Mouse (Mus musculus) lung, adult 18-20 months (tissue): ENCODE measurements at regions not wholly inside any gene's neighbourhood (a gene's known extent, or its start where the extent isn't known, plus 50 kb on each side); places are given as distances from the start of the nearest gene placed in this dataset.

ENCODE experiments used
- DNase-seq, 2 experiments: peaks; one replicate each; pipeline ENCODE4 v3.0.0; 2022; ENCODE audit warnings: mixed read lengths in 2 of 2

DNA sequence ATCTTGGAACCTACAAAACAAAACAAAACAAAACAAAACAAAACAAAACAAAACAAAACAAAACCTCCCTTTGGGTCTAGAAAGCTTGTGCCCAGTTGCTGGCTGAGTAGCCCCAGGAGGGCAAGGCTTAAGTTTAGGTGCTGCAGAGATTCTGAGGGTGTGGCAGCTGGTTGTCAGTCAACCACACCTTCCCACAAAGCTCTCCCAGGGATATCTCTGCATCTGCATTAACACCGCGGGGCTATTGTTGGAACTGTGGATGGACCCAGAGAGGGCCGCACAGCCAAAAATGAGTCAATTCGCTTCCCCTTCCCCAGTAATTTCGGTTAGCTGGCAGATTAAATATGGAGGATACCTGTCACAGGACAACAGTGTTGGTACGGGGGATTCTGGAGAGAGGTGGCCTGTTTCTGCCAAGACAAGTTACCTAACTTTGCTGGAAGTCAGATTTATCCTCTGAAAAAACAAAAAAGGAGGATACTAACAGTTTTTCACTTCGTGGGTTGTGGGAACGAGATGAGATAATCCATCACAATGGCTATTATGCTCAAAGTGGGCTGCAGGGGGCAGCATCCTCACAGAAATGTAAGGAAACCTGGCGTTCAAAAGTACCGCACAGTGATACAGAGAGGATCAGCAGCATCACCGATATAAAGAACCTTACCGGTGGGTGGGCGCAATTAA is 96.7 kb downstream of the 1500009L16Rik start:
- peak; percentile 71 to 74 for DNase-seq

- DNase-seq, result no peak
Observed at GRCm38 (mm10) chr10:83819950-83820275, 97.2 kb downstream of the 1500009L16Rik start.

GRCm38 (mm10) chr10:83821089-83821488 is 98.4 kb downstream of the 1500009L16Rik start:
- no peak for DNase-seq

DNA sequence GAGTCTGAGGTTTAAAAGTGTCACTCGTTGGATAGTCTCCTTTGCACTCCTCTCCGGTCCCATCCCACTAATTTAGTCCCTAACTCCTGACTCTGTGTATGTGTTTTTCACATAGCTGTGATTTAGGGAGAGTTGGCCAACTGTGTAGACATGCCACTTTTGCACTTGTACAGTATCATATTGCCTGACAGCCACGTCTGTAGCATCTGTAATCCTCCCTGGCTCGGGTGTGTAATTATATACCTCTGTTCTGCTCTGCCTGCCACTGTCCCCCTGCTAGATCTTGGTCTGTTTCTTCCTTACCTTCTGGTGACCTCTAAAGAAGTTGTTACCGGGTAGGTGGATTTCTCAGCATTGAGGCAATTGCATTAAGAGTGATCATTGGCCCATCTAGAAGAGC is 103.4 kb downstream of the 1500009L16Rik start:
- DNase-seq, result no peak

DNA sequence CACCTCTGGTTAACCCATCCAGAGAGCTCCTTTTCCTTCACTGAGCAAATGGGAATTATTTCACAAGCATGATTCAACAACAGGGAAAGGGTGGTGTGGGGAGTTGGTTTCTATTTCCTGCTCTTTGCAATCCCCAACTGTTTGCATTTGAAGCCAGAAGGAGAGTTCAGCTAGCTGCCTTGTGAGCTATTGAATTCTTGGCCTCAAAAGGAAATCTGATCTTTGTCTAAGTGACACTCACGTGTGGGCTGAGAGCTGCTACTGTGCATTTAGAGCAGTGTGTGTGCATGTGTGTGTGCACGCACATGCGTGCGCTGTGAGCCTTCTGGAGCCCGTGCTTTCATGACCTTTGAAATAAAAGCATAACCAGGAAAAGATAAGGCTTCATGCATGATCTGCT is 113.7 kb downstream of the 1500009L16Rik start:
- DNase-seq, result peak; percentile 49 to 70

DNA sequence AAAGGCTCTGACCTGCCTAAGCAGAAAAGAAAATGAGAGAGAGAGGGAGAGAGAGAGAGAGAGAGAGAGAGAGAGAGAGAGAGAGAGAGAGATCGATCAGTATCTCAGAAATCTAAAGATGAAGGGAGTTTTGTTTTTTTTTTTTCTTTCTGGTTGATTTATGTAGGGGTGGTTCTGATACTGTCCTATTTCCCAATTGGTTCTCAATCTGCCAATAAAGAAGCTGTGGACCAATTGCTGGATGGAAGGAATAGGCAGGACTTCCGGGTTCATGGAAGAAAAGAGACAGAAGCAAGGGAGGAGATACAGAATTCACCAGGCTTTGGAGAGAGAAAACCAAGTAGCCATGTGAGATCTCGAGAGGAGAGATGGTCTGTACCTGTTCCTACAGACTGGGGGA is 117.6 kb downstream of the 1500009L16Rik start:
- DNase-seq, result no peak

DNA sequence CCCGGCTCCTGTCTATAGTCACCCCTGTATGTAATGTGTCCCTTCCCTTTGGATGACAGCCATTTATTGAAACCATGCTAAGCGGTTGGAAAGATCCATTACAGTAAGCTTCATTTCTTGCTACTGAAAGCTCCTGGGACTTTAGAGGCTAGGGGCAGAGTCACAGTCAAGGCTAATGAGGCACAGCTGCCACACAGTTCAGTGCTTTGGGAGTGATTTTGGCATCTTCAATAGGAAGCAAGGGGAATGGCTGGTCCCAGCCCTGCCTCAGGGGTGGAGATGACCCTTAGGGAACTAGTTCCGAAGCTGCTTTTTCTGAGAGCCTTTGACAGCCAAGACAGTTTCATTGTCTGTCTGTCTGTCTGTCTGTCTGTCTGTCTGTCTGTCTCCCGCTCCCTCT is 128.2 kb downstream of the 1500009L16Rik start:
- no peak for DNase-seq

DNA sequence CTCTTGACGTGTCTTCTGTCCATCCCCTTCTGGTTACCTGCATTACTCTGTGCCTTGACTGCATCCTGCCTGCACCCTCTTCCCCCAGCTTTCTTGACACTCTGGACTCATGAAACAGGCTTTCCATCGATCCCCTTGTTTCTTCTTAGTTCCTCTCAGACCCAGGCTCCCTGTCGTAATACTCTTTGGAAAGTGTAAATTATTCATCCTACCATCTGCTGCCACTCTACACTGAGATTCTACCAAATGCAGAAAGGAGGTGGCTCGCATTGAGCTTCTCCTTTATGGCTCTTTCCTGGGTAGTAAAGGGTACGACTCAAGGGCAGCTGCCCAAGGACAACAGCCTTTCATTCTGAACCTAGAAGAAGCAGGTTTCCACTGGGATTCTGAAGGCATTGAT is 129.5 kb downstream of the 1500009L16Rik start:
- no peak for DNase-seq

DNA sequence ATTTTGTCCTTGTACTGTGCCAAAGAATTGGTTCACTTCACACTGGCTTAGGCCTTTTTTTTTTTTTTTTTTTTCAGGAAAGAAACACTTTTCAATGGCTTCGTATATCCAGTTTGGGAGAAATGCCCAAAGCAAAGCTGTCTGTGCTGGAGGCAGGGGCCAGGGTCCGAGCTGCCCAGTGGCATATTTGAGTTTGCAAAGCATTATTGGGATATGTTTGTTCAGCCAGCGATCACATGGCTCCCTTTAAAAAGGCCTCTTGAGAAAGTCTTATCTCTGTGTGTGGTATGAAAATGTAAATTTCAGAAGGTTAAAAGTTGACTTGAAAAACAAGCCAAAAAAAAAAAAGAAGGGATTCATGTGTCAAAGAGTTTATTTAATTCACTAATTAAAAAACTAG is 130.1 kb downstream of the 1500009L16Rik start:
- peak; percentile 23 to 31 for DNase-seq

DNA sequence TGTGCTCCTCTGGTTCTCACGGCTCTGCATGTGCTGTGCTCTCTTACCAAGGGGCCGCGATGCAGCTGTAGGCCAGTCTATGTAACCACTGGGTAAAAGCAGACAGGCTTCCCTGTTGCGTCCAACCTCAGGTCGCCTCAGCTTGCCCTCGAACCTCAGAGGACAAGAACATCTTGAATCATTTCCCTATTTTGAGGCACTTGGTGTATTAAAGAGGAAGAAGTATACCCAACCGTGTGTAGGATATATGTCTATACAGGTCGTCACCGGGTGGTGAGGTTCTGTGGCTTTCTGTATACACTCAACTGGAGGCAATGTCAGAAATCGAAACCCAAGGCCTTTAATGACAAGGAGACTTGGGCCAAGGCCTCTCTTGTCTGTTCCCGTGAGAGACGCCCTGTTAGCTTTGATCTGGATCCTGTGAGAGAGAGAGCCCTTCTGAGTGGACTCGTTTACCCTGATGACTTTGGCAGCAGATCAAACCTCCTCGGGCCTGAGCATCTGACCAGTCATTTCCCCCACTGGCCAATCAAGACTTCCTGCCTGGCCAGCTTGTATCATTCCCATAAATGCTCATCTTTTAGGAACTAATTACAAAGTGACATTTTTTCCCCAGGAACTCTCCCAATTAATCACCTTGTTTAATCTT is 135.3 kb downstream of the 1500009L16Rik start:
- DNase-seq, result peak; percentile 48 to 60

DNA sequence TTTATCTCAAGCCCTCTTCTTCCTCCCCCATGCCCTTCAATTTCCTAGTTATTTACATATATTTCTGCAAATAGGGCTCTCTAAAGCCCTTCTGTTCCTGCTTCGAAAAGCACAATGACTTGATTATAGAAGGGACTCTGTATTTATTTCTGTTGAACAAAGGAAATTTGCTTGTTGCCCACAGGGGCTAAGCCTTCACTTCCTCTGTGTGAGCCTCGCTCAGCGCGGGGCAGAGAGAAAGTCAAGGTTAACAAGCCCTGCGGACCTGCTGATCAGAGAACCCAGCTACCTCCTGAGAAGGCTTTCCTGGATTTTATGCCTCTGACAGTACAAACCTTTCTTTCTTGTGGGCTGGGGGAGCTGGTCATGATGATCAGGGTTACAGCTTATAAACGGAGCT is 136.0 kb downstream of the 1500009L16Rik start:
- DNase-seq, result no peak

GRCm38 (mm10) chr10:83859633-83860032 is 137.0 kb downstream of the 1500009L16Rik start:
- peak; percentile 37 to 41 for DNase-seq

DNA sequence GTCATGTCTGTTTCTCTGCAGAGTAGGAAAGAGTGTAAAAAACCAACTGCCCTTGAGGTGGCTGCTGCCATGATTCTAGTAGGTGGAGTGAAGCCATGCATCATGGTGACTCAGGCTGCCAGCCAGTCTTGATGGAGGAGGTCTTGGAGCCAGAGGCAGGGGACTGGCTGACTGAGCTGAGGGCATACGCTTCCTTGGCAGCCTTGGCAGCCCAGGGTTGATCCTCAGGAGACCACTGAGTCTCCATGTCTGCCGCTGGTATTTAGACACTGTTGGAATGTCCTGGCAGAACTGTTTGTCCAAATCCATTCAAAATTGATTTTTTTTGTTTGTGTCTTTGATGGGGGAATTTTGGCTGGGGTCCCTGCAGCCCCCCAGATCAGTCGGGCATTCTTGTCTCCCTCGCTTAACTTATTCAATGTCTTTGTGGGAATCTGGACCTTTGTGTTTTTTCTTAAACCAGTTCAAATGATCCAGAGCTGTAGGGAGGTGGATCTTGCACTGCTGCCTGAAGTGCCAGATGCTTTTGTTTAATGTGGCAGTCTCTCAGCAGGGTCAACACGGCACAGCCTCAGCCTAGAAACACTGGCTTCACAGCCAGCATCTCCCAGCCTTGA is 139.0 kb downstream of the 1500009L16Rik start:
- DNase-seq, result peak; percentile 9 to 11

- peak; percentile 40 to 63 for DNase-seq
Observed at GRCm38 (mm10) chr10:83864591-83864990, 141.9 kb downstream of the 1500009L16Rik start.

- DNase-seq, result peak; percentile 45 to 54
Observed at GRCm38 (mm10) chr10:83865929-83866328, 143.3 kb downstream of the 1500009L16Rik start.

DNA sequence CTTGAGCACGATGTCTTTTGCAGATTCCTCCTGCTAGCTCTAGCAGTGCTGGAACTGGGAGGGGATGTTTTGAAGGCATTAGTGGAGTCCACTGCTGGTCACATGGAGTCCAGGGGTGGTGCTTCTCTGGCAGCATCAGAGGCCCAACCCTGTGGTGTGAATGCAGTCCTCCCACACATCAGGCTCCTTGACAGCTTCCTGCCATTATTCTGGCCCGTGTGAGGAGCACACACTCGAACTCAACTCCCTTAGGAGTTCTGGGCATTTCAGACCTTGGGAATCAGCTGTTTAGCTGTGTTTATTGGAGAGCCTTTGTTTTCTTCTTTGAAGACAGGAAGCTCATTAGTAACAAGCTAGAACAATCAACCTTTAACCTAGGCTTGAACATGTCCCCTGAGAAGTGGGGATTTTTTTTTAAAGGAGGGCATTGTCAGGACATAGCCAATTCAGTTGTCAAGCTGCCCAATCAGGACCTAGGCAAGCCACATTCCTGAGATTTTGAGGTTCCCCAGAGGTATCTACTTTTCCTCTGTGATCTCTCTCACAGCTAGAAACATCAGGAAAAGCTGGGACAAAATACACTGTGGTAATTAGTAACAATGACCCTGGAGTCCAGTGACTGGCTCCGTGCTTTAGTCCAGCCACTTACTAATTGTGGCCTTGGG is 149.2 kb downstream of the 1500009L16Rik start:
- peak; percentile 59 to 60 for DNase-seq

DNA sequence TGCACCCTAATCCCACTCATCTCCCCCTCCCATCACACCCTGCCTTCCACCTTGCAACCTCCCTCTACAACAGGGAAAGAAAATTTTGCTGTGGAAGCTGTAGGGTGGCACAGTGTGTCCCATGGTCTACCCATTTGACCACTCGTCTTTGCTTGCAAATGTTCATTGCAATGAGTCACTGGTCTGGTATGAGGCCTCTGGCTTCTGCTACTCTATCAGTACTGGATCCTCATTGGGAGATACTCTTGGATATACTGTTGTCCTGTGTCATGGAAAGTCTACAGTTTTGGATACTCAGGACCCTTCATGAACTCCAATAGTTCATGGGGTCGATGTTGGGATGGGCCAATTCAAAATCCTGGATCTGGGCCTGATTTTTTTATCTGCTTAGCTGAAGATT is 156.1 kb downstream of the 1500009L16Rik start:
- DNase-seq, result no peak

DNA sequence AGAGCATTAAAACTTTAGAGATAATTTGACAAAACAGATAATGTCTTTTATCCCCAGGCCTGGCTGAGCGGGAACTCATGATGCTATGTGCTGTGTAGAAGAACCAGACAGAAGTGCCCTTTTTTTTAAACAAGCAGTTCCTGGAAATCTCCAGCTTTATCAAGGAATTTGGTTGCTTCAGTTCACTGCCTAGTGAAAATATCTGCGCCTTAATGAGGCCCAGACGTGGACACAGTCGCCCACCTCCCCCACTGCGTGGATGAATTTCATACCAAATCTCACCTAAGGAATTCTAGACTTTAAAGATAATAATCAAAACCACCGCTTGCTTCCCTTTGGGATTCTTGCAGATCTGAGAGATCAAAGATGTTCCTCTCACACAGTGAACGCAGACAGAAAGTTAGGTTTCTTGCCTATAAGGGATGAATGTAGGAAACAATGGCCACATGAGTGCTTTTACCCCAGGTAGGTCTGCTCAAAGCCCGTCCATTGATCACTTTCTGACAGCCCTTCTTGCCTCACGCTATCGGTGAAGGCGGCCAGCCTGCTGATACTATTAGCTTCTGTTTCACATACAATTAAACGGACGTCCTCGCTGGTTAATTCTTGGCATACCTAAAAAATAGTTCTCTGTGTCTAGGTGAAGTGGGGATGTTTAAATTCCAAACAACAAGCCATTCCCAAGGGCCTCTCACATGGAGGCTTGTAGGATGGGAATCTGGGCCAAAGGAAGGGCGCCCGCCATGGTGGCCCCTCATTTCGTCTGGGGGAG is 159.6 kb downstream of the 1500009L16Rik start:
- no peak for DNase-seq

- no peak for DNase-seq
Observed at GRCm38 (mm10) chr10:83882891-83883185, 160.2 kb downstream of the 1500009L16Rik start.

GRCm38 (mm10) chr10:83884553-83884952 is 161.9 kb downstream of the 1500009L16Rik start:
- no peak for DNase-seq

DNA sequence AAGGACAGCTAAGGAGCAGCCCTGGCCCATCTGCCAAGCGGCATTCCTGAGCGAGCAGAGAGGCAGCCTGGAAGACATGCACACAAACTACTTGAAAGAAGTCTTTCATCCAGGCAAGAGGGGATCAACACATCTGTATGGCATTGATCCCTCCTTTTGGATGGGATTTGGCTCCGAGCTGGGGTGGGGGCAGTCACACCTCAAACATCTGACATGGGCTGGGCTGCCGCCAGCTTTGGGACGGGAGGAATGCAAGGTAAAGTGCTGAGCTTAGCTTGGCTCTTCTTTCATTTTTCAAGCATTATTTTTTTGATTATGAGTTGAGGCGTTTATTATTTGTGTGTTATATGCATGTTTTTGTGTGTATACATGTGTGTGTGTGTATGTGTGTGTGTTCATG is 165.9 kb downstream of the 1500009L16Rik start:
- no peak for DNase-seq

GRCm38 (mm10) chr10:83895741-83896150 is 173.1 kb downstream of the 1500009L16Rik start:
- DNase-seq, result peak; percentile 18 to 46

DNA sequence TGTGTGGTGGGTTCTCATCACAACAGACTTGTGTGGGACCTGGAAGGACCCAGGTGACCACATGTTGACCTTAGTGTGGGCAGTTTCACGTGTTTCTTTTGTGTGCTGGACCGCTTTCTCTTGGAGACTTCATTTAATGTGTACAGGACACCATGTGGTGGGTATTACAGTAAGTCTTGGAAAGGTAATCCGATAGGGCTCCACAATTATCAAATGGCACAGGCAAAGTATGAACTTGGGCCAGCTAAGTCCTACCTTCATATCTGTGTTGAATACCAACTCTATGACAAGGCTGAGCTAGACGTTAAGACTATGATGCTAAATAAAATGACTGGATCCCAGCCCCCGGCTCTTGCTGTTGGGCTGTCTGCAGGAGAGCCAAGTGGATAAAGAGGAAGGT is 173.5 kb downstream of the 1500009L16Rik start:
- DNase-seq, result no peak
